Mouse (Mus musculus): Measurements from ENCODE around the gene Abhd2. TPM values are rescaled to one million over a fixed set of nuclear protein-coding genes. Genes with fewer than 3 reads are reported as not detected.

The Abhd2 gene
- polyA plus RNA-seq, 1 experiment from 2014 or later: 49.3 TPM

DNA sequence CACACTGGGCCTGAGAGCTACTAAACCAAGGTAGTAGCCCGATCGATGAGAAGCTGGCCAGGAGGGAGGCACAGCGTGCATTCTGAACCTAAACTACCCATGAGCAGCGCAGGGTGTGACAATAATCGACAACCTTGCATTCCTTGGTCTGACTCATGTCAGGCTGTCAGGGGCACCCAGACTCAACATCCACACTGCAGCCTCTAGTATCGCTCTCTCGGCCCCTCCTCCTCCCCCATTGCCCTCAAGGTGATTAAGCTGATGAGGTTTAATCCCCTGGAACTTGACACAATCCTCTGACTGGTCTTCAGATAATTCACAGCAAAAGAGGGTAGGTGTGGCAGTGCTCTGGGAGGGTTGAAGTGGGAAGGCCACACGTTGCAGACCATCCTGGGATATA, 3.6 kb upstream of the Abhd2 start:
- Histone ChIP-seq H3K27ac (ENCODE audit: low read depth) (peak overlapping the region; percentile 78), H3K27me3 (ENCODE audit: insufficient read depth, low read length) (no peaks in the 10 kb centered on the region), H3K4me3 (ENCODE audit: low read depth, low read length) (no peak overlapping the region), H3K9me3 (ENCODE audit: low read length) (no peaks in the 10 kb centered on the region), H3K9ac (replicated peaks) (no peak overlapping the region), H3K36me3 (replicated peaks; ENCODE audit: insufficient read depth, low read length) (no peaks in the 10 kb centered on the region), H3K4me2 (ENCODE audit: low read depth, low read length) (peak overlapping the region; percentile 46), H3K4me1 (ENCODE audit: insufficient read depth) (peaks cover 56% of the 10 kb centered on the region)
- 43% methylated on average over 8 of the region's 8 CpGs for WGBS (ENCODE audit: insufficient replicate concordance)
- DNase-seq (no peak), ATAC-seq (peak; percentile 1; the same call in 1 of the 2 replicates)
- TF ChIP-seq CTCF (IDR thresholded peaks at IDR 0.05; ENCODE audit: low read depth) (no peak), EP300 (IDR thresholded peaks at IDR 0.05; ENCODE audit: low read depth) (no peak)

DNA sequence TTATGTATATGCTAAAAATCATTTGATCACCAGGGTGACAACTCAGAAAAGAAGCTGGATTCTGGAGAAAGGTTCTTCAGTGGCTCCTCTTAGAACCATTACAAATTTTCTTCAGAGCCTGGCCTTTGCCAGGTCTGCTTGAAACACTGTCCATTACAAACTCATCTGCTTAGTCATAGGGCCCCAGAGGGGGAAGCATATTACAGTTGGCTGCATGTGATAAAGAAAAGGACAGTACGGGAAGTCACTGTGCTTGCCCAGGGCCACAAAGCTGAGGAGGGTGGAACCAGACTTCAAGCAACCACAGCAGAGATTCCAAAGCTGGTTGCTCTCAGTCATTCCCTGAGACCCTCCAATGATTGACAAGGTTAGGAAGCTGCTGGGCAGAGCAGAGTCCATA, 3.1 kb upstream of the Abhd2 start:
- H3K4me2 ChIP-seq (ENCODE audit: low read depth, low read length): peak overlapping the region; percentile 46

DNA sequence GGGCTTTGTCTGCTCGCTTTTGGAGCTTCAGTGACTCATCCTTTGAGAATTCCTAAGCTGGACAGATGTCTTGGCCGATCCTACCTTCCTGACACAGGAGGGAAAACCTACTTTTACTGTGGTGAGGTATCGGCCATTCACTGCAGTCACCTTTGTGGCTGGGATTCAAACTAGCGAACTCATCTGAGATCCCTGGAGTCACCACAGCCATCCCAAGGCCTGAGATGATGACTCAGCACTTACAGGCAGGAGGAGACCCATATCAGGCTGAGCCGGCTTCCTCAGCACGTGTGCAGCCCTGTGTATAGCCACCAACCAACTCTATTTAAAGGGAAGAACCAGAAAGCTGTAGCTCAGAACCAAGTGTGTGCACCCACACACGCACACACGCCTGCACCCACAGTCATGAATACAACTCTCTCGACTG, 2.0 kb upstream of the Abhd2 start:
- 37% methylated on average over 9 of the region's 9 CpGs for WGBS (ENCODE audit: insufficient replicate concordance)
- DNase-seq: peak; percentile 52

More for the DNA sequence above, 3.1 kb upstream of the Abhd2 start:
- ATAC-seq (peak; percentile 21), DNase-seq (no peak)
- Histone ChIP-seq H3K9me3 (ENCODE audit: low read length) (no peaks in the 10 kb centered on the region), H3K9ac (replicated peaks) (peak overlapping the region; percentile 45; the same call in 1 of the 2 replicates), H3K36me3 (replicated peaks; ENCODE audit: insufficient read depth, low read length) (no peaks in the 10 kb centered on the region), H3K27me3 (ENCODE audit: insufficient read depth, low read length) (no peaks in the 10 kb centered on the region), H3K27ac (ENCODE audit: low read depth) (peak overlapping the region; percentile 78), H3K4me1 (ENCODE audit: insufficient read depth) (peaks cover 60% of the 10 kb centered on the region), H3K4me3 (ENCODE audit: low read depth, low read length) (no peak overlapping the region)
- WGBS (ENCODE audit: insufficient replicate concordance): 27% methylated on average over 1 of the region's 1 CpGs
- TF ChIP-seq CTCF (IDR thresholded peaks at IDR 0.05; ENCODE audit: low read depth) (no peak), EP300 (IDR thresholded peaks at IDR 0.05; ENCODE audit: low read depth) (peak; percentile 93)

DNA sequence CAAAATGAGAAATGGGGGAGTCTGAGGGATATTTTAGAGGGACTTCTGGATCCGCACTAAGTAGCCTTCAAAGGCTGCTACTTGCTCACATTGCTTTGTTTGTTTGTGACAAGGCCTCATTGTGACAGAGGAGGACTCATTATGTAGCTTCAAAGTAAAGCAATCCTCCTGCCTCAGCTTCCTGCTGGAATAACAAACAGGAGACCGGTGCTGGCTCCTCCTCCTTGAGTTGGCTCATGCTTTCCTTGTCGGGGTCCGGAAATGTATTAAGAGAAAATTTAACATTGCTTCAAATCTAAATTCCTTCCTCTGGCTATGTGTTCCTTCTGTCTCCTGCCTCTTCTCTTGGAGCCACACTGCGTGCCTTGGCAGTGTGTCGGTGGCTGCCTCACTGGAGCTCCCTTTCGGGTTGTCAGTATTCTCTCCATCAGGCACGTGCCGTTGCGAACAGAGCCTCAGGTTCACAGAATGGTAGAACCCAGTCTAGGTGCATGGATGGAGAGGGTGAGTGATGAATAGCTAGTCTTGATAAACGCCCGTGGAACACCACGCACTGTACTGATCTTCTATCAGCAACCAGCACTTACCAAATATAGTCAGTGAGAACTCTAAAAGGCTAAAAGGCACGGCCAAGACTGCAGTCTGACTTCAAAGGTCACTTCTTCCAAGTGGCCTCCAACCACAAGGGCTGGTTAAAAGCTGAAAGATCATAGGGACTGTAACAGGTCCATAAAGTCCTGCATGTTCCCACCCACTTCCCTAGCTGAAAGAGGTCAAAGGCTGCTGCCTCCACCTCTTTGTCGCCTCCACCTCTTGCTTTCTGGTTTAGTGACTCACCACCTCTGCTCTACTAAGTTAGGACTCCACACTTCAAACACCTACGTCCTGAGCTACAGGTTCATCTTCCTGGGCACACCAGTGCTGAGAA, 874 bp upstream of the Abhd2 start:
- ATAC-seq (peak; percentile 14), DNase-seq (no peak)
- Histone ChIP-seq H3K36me3 (replicated peaks; ENCODE audit: insufficient read depth, low read length) (0 out of 2 replicates have a peak, but pooled peaks cover 4% of the 10 kb centered on the region), H3K4me1 (ENCODE audit: insufficient read depth) (peaks cover 70% of the 10 kb centered on the region), H3K9me3 (ENCODE audit: low read length) (no peaks in the 10 kb centered on the region), H3K27me3 (ENCODE audit: insufficient read depth, low read length) (no peaks in the 10 kb centered on the region), H3K27ac (ENCODE audit: low read depth) (peak overlapping the region; percentile 63), H3K4me2 (ENCODE audit: low read depth, low read length) (peak overlapping the region; percentile 59), H3K4me3 (ENCODE audit: low read depth, low read length) (peak overlapping the region; percentile 15; the same call in 1 of the 2 replicates), H3K9ac (replicated peaks) (no peak overlapping the region)
- no peak for TF ChIP-seq EP300 (IDR thresholded peaks at IDR 0.05; ENCODE audit: low read depth)
- TF ChIP-seq CTCF (IDR thresholded peaks at IDR 0.05; ENCODE audit: low read depth): no peak
- 72% methylated on average over 16 of the region's 16 CpGs for WGBS (ENCODE audit: insufficient replicate concordance)

More for the DNA sequence above, 2.0 kb upstream of the Abhd2 start:
- Histone ChIP-seq H3K36me3 (replicated peaks; ENCODE audit: insufficient read depth, low read length) (no peaks in the 10 kb centered on the region), H3K27ac (ENCODE audit: low read depth) (peak overlapping the region; percentile 58; the same call in 1 of the 2 replicates), H3K27me3 (ENCODE audit: insufficient read depth, low read length) (no peaks in the 10 kb centered on the region), H3K9me3 (ENCODE audit: low read length) (no peaks in the 10 kb centered on the region), H3K4me3 (ENCODE audit: low read depth, low read length) (no peak overlapping the region), H3K4me1 (ENCODE audit: insufficient read depth) (peaks cover 64% of the 10 kb centered on the region), H3K9ac (replicated peaks) (0 out of 2 replicates have a peak overlapping the region, but pooled peaks have one; percentile 28), H3K4me2 (ENCODE audit: low read depth, low read length) (peak overlapping the region; percentile 26)
- ATAC-seq: no peak
- peak; percentile 58; the same call in 1 of the 2 replicates for TF ChIP-seq EP300 (IDR thresholded peaks at IDR 0.05; ENCODE audit: low read depth)
- no peak for TF ChIP-seq CTCF (IDR thresholded peaks at IDR 0.05; ENCODE audit: low read depth)

DNA sequence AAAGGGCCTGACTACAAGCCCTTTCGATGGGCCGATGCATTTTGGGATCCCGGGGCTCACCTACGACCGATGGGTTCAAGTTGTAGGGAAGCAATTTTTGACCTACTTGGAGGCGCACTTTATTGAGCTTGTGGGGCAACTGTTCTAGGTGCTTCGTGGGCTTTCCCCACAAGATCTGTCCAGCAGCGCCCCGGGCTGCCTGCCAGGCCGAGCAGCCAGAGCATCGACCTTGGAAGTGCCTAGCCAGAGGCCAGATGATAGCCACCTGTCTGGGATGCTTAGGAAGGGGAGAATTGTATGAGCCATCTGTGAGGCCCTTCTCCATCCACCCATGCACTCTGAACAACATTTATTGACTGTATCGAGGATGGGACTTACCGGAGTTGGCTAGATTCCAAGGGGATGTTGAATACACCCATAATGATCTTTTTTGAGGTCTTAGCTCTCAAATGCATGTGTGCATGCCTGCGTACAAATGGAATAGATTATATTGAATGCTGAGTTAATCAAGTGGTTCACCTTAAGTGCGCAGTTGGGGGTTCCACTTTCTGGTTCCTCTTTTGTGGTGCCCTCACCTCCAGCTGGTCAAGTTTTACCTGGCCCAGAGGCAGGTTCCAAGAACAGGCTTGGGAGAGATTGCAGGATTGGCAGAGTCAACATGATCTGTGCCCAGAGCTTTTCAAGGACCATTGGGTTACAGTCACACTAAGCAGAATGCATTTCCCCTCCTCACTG, 906 bp downstream of the Abhd2 start:
- Histone ChIP-seq H3K36me3 (replicated peaks; ENCODE audit: insufficient read depth, low read length) (0 out of 2 replicates have a peak, but pooled peaks cover 4% of the 10 kb centered on the region), H3K9ac (replicated peaks) (peak overlapping the region; percentile 81), H3K4me2 (ENCODE audit: low read depth, low read length) (peak overlapping the region; percentile 87), H3K9me3 (ENCODE audit: low read length) (no peaks in the 10 kb centered on the region), H3K4me3 (ENCODE audit: low read depth, low read length) (peak overlapping the region; percentile 77), H3K4me1 (ENCODE audit: insufficient read depth) (peaks cover 65% of the 10 kb centered on the region), H3K27ac (ENCODE audit: low read depth) (peak overlapping the region; percentile 87), H3K27me3 (ENCODE audit: insufficient read depth, low read length) (no peaks in the 10 kb centered on the region)
- ATAC-seq (no peak), DNase-seq (peak; percentile 63)
- TF ChIP-seq CTCF (IDR thresholded peaks at IDR 0.05; ENCODE audit: low read depth): no peak
- TF ChIP-seq EP300 (IDR thresholded peaks at IDR 0.05; ENCODE audit: low read depth): no peak
- 10% methylated on average over 15 of the region's 15 CpGs for WGBS (ENCODE audit: insufficient replicate concordance)

Data from liver, postnatal 0 days (tissue).